Mouse (Mus musculus): ENCODE results near the gene Pik3cb. TPM values are rescaled to one million over a fixed set of nuclear protein-coding genes. Genes with fewer than 3 reads are reported as not detected.

Pik3cb gene
- total and polyA plus RNA-seq, 3 experiments: 2.2 to 7.6 TPM; not detected in 1

DNA sequence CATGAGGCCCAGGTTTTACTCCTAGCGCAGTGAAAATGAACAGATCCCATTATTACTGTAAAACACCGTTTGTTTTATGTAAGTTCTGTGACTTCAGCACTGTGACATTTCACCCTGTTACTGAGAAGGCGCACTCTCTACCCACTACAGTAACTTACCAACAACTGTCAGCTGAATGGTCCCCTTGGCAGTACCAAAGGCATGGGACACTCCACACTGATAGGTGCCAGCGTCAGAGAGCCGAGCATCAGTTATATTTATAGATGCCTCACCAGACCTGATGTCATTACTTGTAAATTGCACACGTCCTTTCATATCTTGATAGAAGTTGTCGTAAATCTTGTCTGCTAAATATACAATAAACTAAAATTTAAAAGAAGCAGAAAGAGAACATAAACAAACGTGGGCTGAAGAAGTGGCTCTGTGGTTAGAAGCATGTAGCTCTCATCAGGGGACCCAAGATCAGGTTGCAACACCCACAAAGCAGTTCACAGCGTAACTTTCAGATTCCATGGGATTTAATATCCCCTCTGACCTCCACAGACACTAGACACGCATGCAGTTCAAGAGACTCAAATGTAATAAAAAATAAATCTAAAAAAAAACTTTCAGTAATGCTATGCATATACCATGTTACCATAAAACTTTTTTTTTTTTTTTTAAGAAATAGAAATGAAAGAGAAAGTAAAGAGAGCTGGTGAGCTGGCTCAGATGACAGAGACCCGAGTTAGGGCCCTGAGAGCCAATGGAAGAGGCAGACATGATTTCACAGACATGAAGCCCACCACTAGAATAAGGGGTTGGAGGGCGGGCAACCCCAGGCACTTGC is 131.1 kb downstream of the Pik3cb start:
- TF ChIP-seq MYB (IDR thresholded peaks at IDR 0.05; ENCODE audit: low read depth, low read length) (no peak), CTCF (IDR thresholded peaks at IDR 0.05 in 2 of 3, conservative IDR thresholded peaks at IDR 0.05 in 1 of 3; ENCODE audit: control insufficient read depth in 1 of 3, insufficient read depth in 1 of 3, low read depth in 2 of 3, low read length in 3 of 3, poor library complexity in 1 of 3, severe bottlenecking in 1 of 3) (no peak), POLR2AphosphoS2 (IDR thresholded peaks at IDR 0.05; ENCODE audit: low read length) (no peak), UBTF (IDR thresholded peaks at IDR 0.05; ENCODE audit: borderline replicate concordance, insufficient read depth, low read depth, low read length) (no peak), SIN3A (IDR thresholded peaks at IDR 0.05; ENCODE audit: low read length) (peak; percentile 22; the same call in 1 of the 2 replicates), ZNF384 (IDR thresholded peaks at IDR 0.05; ENCODE audit: low read depth, low read length) (0 out of 2 replicates have a peak, but pooled peaks have one; percentile 28), USF2 (IDR thresholded peaks at IDR 0.05; ENCODE audit: borderline replicate concordance in 1 of 2, insufficient read depth in 1 of 2, low read depth in 1 of 2, low read length in 2 of 2) (no peak)
- peak; percentile 37 for DNase-seq (ENCODE audit: low read depth, low spot score)
- Histone ChIP-seq H3K79me2 (ENCODE audit: control insufficient read depth, insufficient read depth, low read length, poor library complexity) (no peaks in the 10 kb centered on the region), H3K27me3 (ENCODE audit: control insufficient read depth in 1 of 2, insufficient read depth in 2 of 2, low read length in 2 of 2) (no peaks in the 10 kb centered on the region), H3K9ac (ENCODE audit: control insufficient read depth, low read depth, low read length, poor library complexity, severe bottlenecking) (peak overlapping the region; percentile 39), H3K27ac (ENCODE audit: control insufficient read depth, low read depth, low read length) (no peak overlapping the region), H3K4me3 (ENCODE audit: control insufficient read depth in 1 of 2, insufficient read depth in 1 of 2, low read depth in 2 of 2, low read length in 2 of 2) (peak overlapping the region; percentile 42 to 81), H3K36me3 (ENCODE audit: control insufficient read depth in 1 of 2, insufficient read depth in 2 of 2, low read length in 2 of 2) (no peaks in the 10 kb centered on the region; a peak in 1 of 4 replicates), H3K9me3 (replicated peaks; ENCODE audit: insufficient read depth, low read length) (no peaks in the 10 kb centered on the region), H3K4me1 (ENCODE audit: control insufficient read depth in 1 of 2, insufficient read depth in 2 of 2, low read length in 2 of 2) (no peaks in the 10 kb centered on the region; a peak in 1 of 4 replicates)

DNA sequence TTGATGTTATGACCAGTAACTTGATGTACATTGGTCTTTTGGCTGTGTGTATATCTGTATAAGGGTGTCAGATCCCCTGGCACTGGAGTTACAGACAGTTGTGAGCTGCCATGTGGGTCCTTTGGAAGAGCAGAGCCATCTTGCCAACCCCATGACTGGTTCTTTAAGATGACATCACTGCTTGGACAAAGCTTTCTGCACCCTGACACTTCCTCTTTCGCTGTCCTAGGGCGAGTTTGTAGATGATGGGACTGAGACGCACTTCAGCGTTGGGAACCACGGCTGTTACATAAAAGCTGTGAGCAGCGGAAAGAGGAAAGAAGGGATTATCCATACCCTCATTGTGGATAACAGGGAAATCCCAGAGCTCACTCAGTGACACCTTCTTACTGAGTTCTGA is 139.1 kb downstream of the Pik3cb start:
- no peak overlapping the region for H3K9ac ChIP-seq (ENCODE audit: control insufficient read depth, low read depth, low read length, poor library complexity, severe bottlenecking)
- H3K9me3 ChIP-seq (replicated peaks; ENCODE audit: insufficient read depth, low read length): no peaks in the 10 kb centered on the region
- peaks cover 1 to 6% of the 10 kb centered on the region in 2 experiments for H3K36me3 ChIP-seq (ENCODE audit: control insufficient read depth in 1 of 2, insufficient read depth in 2 of 2, low read length in 2 of 2)
- peaks cover 0 to 8% of the 10 kb centered on the region in 2 experiments; a peak in 2 of 4 replicates for H3K4me1 ChIP-seq (ENCODE audit: control insufficient read depth in 1 of 2, insufficient read depth in 2 of 2, low read length in 2 of 2)
- DNase-seq (ENCODE audit: low read depth, low spot score): no peak
- no peak overlapping the region for H3K27ac ChIP-seq (ENCODE audit: control insufficient read depth, low read depth, low read length)
- no peak overlapping the region for H3K4me3 ChIP-seq (ENCODE audit: control insufficient read depth in 1 of 2, insufficient read depth in 1 of 2, low read depth in 2 of 2, low read length in 2 of 2)
- H3K79me2 ChIP-seq (ENCODE audit: control insufficient read depth, insufficient read depth, low read length, poor library complexity): no peaks in the 10 kb centered on the region
- TF ChIP-seq MYB (IDR thresholded peaks at IDR 0.05; ENCODE audit: low read depth, low read length): no peak
- TF ChIP-seq EP300 (IDR thresholded peaks at IDR 0.05; ENCODE audit: low read depth in 1 of 2, low read length in 2 of 2): no peak
- TF ChIP-seq POLR2AphosphoS5 (IDR thresholded peaks at IDR 0.05; ENCODE audit: borderline replicate concordance, low read depth, low read length): no peak
- no peak for TF ChIP-seq POLR2A (IDR thresholded peaks at IDR 0.05; ENCODE audit: control insufficient read depth in 1 of 2, insufficient read depth in 1 of 2, low read depth in 1 of 2, low read length in 2 of 2, poor library complexity in 1 of 2)
- no peak for TF ChIP-seq NRF1 (IDR thresholded peaks at IDR 0.05; ENCODE audit: insufficient read depth, low read depth, low read length, poor library complexity, severe bottlenecking)
- TF ChIP-seq CTCF (IDR thresholded peaks at IDR 0.05 in 2 of 3, conservative IDR thresholded peaks at IDR 0.05 in 1 of 3; ENCODE audit: control insufficient read depth in 1 of 3, insufficient read depth in 1 of 3, low read depth in 2 of 3, low read length in 3 of 3, poor library complexity in 1 of 3, severe bottlenecking in 1 of 3): no peak
- no peak for TF ChIP-seq MEF2A (IDR thresholded peaks at IDR 0.05; ENCODE audit: extremely low read depth, insufficient replicate concordance, low read depth, low read length, poor library complexity, severe bottlenecking)
- no peak for TF ChIP-seq USF2 (IDR thresholded peaks at IDR 0.05; ENCODE audit: borderline replicate concordance in 1 of 2, insufficient read depth in 1 of 2, low read depth in 1 of 2, low read length in 2 of 2)
- TF ChIP-seq USF1 (IDR thresholded peaks at IDR 0.05; ENCODE audit: low read depth, low read length): no peak
- no peaks in the 10 kb centered on the region for H3K27me3 ChIP-seq (ENCODE audit: control insufficient read depth in 1 of 2, insufficient read depth in 2 of 2, low read length in 2 of 2)

All from MEL (cell line).